Mouse (Mus musculus) ES-CJ7 (cell line): ENCODE data around the gene Zbtb49.

Source experiments
- DNase-seq: peaks from one replicate; pipeline ENCODE4 v3.0.0; 2011; ENCODE audit warnings: low read depth, low spot score

Zbtb49 gene

DNA sequence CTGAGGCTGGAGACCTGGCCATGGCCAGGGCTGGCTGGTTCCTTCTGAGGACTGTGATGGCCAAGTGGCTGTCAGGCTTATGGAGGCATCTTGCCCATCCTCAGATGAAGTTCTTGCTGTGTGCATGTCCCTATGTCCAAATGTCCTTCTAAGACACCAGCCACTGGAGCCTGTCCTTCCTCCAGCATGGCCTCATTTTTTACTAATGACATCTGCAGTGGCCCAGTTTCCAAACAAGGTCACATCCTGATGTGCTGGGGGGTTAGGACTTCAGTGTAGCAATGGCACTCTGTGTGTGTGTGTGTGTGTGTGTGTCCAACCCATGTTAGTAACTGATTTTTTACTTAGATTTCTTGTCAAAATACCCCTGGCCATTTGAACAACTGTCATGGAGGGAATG is 24.3 kb downstream of the Zbtb49 start:
- DNase-seq = no peak

DNA sequence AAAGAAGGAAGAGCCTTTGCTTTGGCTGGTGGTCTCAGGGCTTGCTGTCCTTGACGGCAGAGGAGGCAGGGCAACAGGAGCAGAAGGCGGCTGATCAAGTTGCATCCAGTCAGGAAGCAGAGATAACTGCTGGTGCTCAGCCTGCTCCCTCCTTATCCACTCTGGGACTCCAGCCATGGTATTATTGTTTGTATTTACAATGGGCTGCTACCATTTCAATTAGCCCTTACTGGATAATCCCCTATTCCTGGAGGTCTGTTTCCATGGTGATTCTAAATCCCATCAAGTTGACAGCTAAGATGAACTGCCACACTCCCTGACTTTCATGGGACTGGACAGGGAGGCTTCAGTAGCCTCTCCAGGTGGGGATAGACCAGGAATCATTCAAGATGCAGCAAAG is 25.3 kb downstream of the Zbtb49 start:
- no peak for DNase-seq

DNA sequence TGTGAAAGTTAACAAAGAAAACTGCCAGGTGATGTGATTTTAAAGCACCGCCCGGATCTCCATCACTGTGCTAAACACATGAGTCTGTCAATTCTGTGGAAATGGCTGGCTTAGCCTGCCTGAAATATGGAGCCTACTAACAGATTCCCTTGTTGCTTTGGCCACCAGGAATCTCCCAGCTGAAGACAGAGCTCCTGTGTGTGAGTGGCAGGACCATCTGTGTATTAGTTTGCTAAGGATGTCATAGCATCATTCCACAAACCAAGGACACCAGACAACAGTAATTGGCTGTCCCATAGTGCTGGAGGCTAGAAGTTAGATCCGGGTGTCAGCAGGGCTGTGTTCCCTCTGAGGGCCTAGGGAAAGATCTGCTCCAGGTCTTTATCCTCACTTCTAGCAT is 29.4 kb downstream of the Zbtb49 start:
- no peak for DNase-seq

DNA sequence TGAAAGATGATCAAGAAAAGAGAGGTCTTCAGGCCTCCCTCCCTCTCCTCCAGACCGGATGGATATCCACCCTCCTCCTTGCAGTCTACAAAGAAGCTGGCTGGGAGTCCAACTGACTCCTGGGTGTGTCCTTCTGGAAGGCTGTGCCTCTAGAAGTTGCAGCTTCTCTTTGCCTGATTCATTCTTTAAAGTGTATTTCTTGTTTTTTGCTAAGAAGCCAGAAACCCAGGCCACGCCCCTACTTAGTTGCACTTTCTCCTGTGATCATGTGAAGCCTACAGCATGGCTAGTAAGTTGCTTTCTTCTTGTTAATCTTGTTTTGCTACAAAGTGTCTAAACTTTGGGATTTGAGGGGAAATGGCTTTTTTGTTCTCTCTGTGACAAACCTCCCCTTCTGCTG is 33.3 kb downstream of the Zbtb49 start:
- no peak for DNase-seq

DNA sequence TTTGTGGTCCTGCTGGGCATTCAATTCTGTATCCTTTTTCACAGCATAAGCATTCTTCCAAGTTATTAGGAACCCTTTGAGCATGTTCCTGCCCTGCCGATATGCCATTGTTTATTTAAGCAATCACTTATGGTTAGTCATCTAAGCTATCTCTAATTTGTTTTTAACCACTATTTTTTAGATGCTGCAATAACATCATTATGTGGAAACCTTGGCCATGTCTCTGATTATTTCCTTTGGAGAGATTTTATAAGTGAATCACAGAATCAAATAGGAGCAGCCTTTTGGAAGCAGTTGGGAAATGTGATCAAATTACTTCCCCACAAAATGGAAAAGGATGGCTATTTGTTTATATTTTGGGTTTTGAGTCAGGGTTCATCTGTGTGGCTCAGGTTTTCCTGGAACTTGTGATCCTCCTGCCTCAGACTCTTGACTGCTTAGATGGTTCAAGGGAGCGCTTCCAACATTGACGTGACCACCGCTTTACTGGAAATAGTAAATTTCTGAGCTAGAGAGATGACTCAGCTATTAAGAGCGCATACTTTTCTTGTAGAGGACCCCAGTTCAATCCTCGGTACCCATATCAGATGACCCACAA is 35.5 kb downstream of the Zbtb49 start:
- no peak for DNase-seq

DNA sequence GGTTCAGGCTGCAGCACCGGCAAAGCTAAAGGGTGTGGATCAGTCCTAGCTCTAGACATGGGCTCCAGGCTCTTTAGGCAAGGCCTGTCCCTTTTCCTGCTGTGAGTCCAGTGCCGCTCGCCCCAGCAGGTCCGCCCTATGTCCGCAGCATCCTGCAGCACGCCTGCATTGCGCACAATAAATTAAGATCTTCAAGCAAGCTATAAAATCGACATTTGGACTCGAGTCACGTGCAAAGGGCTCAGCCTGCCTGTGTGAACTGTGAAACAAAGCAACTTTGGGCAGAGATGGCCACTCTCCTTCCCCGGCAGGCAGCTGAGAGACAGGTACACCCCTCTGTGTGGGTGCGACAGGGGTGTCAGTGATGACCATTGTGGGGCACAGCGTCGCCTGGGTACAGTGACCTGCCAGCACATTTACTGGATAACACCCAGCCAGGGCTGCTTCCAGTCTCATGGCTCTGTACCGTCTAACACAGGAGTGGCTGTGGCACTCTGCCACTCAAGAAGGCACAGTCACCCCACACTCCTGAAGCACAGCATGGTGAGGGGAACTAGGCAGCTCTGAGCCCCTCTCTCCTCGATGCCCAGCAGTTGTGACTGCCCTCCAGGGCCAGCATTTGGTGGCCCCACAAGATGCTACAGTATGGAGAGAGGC is 45.9 kb downstream of the Zbtb49 start:
- DNase-seq = no peak

DNA sequence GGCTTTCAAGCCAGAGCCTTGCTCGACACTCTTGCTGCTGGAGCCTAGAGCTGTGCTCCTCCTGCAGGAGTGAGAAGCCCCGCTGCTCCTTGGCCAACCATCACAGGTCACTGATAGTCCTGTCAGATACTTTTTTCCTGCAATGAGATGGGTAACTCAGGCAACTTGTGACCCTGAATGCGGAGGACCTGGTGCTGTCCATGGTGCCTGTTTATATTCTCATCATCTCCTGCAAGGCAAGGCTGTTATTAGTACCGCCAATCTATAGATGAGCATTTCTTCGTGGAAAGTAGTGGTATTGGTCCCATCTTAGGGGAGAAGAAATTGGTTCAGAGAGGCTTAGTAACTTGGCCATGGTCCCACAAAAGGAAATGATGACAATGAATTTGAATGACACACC is 46.5 kb downstream of the Zbtb49 start:
- peak; percentile 11 for DNase-seq

DNA sequence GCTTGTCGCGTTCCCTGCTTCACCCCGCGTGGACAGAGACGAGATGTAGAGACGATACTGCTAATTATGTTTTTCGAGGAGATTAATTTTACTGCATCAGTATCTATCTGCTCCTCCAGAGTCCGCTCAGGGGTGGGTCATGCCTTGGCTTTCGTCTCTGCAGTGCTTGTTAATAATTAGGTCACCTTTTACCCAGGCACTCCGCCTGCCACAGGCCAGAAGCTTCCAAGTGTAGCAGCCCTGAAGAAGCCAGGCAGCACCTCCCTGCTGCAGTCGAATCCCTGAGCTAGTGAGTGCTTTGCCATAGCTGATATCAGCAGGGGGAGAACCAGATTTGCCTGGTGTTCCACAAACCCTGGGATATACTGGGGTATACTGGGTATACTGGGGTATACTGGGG is 51.8 kb downstream of the Zbtb49 start:
- DNase-seq = no peak

DNA sequence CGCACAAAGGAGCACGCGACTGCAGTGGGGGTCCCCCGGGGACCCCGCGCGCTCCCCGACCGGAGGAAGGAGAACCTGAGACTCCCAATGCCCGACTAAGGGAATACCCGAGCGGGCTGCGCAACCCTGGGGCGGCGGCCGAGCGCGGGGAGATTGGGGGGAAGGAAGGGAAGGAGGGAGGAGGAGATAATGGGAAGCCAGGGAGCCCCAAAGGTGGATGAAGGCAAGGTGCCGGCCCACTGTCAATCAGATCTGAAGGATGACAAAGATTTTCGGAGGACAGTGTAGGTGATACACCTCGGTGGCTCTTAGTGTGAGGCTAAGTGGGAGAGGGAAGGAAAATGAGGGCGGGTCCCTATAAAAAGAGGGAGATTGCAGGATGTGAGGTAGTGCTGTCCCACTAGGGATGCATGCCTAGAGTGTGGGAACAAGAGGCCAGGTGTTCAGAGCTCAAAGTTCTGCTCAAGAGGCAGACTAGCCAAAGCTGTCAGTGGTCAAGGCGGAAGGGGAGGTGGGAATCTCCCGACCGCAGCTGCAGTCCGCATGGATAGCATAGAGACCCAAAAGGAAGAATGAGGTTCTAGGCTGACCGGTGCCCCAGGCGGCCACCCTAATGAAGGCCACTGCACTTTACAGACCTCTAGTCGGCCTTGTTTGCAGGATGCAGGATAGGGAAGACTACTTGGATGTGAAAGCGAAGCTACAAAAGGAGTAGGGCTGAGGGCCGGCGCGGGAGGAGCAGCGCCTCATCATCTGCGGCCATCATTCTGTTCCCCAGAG is 60.4 kb downstream of the Zbtb49 start, which contains the start of gene Nsg1:
Nsg1 (minus strand) TSS at position 274 of the 780 bp plus-strand sequence.
- no peak for DNase-seq

DNA sequence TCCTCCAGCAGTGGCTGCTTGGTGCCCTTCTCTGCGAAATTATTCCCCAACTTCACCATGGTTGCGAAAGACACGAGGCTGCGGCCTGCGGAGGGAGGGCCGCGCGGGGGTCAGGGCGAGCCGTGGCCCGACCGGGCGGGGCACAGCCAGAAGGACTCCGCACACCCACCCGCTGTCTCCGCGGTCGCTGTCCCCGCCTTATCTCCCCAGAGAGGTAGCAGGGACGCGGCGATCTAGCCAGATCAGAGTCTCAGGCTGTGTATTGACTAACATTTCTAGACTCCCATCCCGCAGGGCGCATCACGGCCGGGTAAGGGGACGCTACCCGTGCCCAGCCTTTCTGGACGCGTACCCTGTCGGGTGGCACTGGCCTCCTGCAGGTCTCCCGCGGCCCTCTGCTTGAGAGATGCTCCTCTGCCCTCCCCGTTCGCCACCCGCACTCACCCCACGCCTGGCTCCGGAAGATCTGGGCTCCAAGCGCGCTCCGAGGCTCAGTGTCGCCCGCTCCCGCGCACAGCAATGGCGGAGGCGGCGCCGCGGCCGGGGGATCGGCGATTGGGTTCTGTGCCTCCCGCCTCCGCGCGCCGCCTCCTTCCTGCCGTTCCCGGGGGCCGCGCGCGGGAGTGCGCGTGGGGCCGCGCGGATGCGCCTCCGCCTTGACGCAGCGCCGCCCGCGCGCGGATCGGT is 61.2 kb downstream of the Zbtb49 start:
- peak; percentile 8 for DNase-seq

DNA sequence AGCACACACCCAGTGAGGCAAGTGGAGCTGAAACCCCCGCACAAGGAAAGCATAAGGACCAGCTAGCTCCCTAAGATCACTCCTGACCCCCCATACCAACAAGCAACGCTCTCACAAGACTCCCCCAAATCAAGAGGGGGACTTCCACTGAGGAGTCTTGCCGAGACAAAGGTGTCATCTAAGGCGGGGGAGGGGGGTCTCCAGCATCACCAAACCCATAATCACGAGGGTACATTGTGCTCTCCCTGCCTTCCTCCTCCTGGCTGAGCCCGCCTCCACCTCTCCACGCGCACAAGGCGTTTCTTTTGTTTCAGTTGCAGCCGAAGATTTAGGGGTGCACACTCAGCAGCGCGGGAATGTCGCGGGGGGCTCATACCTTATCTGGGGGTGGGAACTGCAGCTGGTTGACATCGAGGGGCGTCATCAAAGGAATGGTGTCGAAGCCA is 61.7 kb downstream of the Zbtb49 start:
- no peak for DNase-seq

DNA sequence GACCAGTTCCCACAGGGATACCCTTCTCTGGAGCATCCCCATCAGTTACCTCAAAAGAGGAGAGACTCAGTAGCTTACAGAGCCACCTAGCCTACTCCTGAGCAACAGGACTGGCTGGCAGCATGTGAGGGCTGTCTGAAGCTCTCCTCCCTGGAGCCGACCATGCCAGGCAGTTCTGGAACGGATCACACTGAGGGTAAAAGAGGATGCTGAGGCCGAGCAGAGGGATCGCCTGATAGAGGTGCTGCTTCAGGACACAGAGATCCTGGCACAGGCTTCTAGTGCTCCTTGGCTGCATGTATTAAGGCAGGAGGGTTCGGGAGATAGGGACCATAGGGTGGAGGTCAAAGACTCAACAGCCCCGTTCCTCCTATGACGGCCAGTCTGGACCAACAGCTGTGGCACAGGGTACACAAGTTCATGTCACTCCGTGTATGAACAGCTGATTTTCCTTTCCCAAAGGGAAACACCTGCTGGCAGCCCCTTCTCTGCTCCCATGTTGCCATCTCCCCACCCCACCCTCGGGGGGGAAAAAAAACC is 62.7 kb downstream of the Zbtb49 start:
- DNase-seq = no peak

DNA sequence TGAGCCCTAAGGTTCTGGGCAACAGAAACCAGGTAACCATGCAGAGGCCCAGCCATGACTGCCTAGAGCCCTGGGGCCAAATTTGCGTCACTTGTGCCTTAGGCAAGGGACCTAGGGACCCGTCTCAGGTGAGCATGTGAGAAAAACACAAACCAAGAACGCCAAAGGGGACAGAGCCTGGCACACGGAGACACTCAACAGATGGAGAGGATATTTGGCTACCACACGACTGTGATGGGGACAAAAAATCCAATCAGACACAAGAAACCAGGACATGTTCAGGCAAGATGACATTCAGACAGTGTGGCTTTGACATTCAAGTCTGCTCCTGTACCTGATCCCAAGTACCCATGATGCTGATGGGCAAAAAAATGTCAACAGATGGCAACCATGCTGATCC is 66.6 kb downstream of the Zbtb49 start:
- no peak for DNase-seq

DNA sequence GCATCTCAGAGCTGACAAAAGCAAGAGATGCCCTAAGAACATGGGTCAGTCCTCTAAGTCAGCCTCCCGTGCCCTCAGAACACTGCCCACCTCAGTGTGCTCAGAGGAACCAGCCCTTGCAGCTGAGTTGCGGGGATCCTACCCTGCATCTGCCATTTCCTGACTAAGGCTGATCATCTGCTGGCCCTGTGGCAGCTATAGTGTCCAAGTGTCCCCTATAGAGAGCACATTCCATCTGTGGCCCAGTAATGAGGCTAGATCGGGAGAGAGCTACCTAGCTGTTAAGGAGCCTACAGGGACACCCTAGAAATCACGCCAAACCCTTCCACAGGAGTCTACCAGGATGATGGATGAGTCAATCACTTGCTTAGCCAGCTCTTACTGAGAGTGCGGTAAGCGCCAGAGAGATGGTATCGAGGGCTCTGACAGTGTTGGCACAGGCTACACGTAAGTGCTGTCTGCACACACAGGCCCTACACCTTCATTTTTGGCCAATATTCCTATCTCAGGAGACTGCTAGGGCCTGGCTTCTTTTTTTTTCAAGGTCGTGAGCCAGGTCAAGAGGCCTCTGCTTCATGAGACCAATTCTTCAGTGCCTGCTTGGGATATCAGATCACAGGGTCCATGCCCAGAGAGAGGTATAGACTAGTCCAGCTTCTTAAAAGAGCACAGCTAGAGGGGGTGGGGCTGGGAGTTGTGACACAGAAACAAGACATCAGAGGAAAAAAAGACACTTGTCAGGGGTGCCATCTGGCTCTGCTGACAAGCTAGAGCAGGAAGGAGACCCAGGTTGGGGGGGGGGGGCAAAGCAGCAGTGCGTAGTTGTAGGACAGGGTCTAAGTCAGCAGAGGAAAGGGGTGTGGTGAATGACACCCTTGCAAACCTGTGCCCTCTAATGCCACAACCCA is 67.8 kb downstream of the Zbtb49 start:
- DNase-seq = no peak

DNA sequence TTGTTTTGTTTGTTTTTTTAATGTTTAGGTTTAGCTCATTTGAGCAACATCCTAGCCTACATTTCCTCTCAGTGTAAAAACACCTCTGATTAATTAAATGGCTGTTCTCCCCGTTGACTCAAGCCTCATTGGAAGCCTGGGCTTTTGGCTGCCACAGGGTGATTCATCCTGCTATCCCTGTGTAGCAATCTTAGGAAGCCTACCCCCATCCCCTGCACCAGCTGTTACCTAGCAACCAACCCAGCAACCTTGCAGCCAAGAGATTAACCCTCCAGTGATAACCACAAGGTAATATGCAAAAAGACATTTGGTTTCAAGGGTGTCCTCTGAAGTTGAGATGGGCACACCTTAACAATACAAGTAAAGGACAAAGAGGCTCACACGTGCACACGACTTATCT is 69.0 kb downstream of the Zbtb49 start:
- DNase-seq = no peak

DNA sequence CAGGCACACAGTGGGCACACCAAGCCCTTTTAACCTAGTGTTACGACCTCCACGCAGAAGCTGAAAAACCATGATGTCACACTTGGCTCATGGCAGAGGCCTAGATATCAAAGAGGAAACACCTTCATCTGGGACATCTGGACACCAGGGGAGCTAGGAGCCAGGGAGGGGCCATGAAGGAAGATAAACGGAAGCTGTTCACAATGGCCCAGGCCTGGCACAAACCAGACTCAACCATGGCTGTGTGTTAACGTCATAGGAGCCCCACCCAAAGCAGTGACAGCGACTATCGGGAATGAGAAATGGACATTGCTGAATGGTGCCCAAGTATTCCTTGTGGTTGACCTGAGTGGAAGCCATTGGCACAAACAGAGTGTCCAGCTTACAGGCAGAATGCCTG is 73.7 kb downstream of the Zbtb49 start:
- no peak for DNase-seq

DNA sequence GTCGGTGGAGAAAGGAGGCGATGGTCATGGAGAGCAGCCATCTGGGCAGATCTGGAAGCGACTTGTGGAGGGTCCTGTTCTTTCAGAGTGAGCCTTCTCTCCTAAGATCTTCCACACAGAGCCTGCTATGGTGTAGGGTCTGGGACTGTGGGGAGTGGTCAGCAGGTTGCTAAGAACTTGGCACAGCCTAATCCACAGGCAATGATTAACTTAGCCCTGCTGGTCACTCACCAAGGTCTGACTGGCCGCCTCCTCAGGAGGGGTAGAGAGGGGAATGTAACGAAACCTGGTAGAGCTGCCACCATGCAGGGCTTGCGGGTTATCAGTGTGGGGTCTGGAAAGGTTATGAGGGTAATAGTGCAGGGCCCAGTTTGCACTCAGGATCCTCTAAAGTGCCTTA is 79.4 kb downstream of the Zbtb49 start:
- no peak for DNase-seq
